Mouse (Mus musculus): ENCODE measurements around the gene Rd3.

DNA sequence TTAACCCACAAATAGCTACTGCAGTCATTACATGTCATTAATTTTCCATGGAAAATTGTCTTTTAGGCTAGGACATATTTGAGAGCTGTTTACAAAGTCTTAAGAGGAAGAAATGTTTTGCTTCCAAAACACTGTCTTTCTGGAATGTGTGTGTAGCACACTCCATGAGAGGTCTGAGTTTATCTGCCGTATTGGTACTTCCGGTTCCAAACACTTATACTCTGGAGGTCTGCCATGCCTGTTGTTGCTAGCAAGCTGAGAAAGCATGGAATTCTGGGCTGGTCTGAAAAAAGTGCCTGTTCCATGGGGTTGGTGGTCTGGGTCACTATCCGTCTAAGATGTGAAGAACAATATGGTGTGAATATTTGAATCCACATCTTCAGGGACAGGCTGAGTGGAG, 11.5 kb downstream of the Rd3 start:
- TF ChIP-seq CTCF (IDR thresholded peaks at IDR 0.05; ENCODE audit: low read depth) (no peak), EP300 (IDR thresholded peaks at IDR 0.05; ENCODE audit: low read depth) (no peak)

Data from liver, embryonic 14.5 days (tissue).